Mouse (Mus musculus) bone marrow macrophage, adult 2 months (primary cell): Measurements from ENCODE around the gene Adi1. TPM values are rescaled to one million over a fixed set of nuclear protein-coding genes. Genes with fewer than 3 reads are reported as not detected.

Experiments used
- H3K27ac ChIP-seq: 2 replicates; pipeline ENCODE4 v1.5.1; 2012; ENCODE audit warnings: low read depth, low read length; ENCODE audit not compliant: insufficient read depth
- H3K4me1 ChIP-seq: 2 replicates; pipeline ENCODE4 v1.6.1; 2012; ENCODE audit warnings: low read length; ENCODE audit not compliant: control insufficient read depth, insufficient read depth
- H3K4me3 ChIP-seq: 2 replicates; pipeline ENCODE4 v1.5.1; 2012; ENCODE audit warnings: mild to moderate bottlenecking, low read length, moderate library complexity; ENCODE audit not compliant: insufficient read depth
- CTCF ChIP-seq: IDR thresholded peaks from 2 replicates; pipeline ENCODE4 v1.5.1; 2012; ENCODE audit warnings: low read depth, mild to moderate bottlenecking, low read length, moderate library complexity
- POLR2A ChIP-seq: IDR thresholded peaks from 2 replicates; pipeline ENCODE4 v1.6.1; 2012; ENCODE audit warnings: mild to moderate bottlenecking, low read depth, low read length, borderline replicate concordance
- polyA plus RNA-seq: library from polyadenylated mRNA; stranded (reverse); fragments of >200 nt; gene quantifications from 2 replicates; pipeline ENCODE4 v1.2.4, GENCODE M21; 2012; ENCODE audit not compliant: missing spikeins, insufficient read depth, insufficient read length

Gene Adi1
- polyA plus RNA-seq, 1 experiment = 38.8 TPM

- no peak overlapping the region for H3K4me3 ChIP-seq
- no peak overlapping the region for H3K27ac ChIP-seq
- H3K4me1 ChIP-seq = no peaks in the 10 kb centered on the region
- no peak for TF ChIP-seq CTCF
- TF ChIP-seq POLR2A = no peak
Observed at GRCm38 (mm10) chr12:28688996-28689395, 14.0 kb downstream of the Adi1 start.

- no peak for TF ChIP-seq POLR2A
- TF ChIP-seq CTCF = no peak
- no peaks in the 10 kb centered on the region for H3K4me1 ChIP-seq
- no peak overlapping the region for H3K4me3 ChIP-seq
- H3K27ac ChIP-seq = no peak overlapping the region
Observed at GRCm38 (mm10) chr12:28690730-28691129, 15.7 kb downstream of the Adi1 start.

GRCm38 (mm10) chr12:28693738-28694137 is 18.7 kb downstream of the Adi1 start:
- TF ChIP-seq CTCF (no peak), POLR2A (no peak)
- Histone ChIP-seq H3K4me1 (no peaks in the 10 kb centered on the region), H3K27ac (no peak overlapping the region), H3K4me3 (no peak overlapping the region)

- Histone ChIP-seq H3K4me3 (no peak overlapping the region), H3K27ac (no peak overlapping the region), H3K4me1 (no peaks in the 10 kb centered on the region)
- TF ChIP-seq POLR2A (no peak), CTCF (no peak)
Observed at GRCm38 (mm10) chr12:28694231-28694630, 19.2 kb downstream of the Adi1 start.

GRCm38 (mm10) chr12:28694776-28695175 is 19.7 kb downstream of the Adi1 start:
- H3K4me3 ChIP-seq = no peak overlapping the region
- no peaks in the 10 kb centered on the region for H3K4me1 ChIP-seq
- no peak for TF ChIP-seq POLR2A
- TF ChIP-seq CTCF = no peak
- no peak overlapping the region for H3K27ac ChIP-seq

- no peak overlapping the region for H3K27ac ChIP-seq
- no peak for TF ChIP-seq CTCF
- TF ChIP-seq POLR2A = no peak
- H3K4me3 ChIP-seq = no peak overlapping the region
- H3K4me1 ChIP-seq = no peaks in the 10 kb centered on the region
Observed at GRCm38 (mm10) chr12:28697821-28698595, 23.0 kb downstream of the Adi1 start.

GRCm38 (mm10) chr12:28699086-28699485 is 24.1 kb downstream of the Adi1 start:
- Histone ChIP-seq H3K4me3 (no peak overlapping the region), H3K27ac (no peak overlapping the region), H3K4me1 (no peaks in the 10 kb centered on the region)
- no peak for TF ChIP-seq CTCF
- TF ChIP-seq POLR2A = no peak

- TF ChIP-seq CTCF = peak; percentile 84
- no peak for TF ChIP-seq POLR2A
- H3K4me1 ChIP-seq = no peaks in the 10 kb centered on the region
- no peak overlapping the region for H3K27ac ChIP-seq
- H3K4me3 ChIP-seq = no peak overlapping the region
Observed at GRCm38 (mm10) chr12:28699656-28700055, 24.6 kb downstream of the Adi1 start.

GRCm38 (mm10) chr12:28700101-28700511 is 25.1 kb downstream of the Adi1 start:
- no peak overlapping the region for H3K27ac ChIP-seq
- no peak overlapping the region for H3K4me3 ChIP-seq
- no peaks in the 10 kb centered on the region for H3K4me1 ChIP-seq
- TF ChIP-seq POLR2A = no peak
- TF ChIP-seq CTCF = no peak

- Histone ChIP-seq H3K27ac (no peak overlapping the region), H3K4me1 (no peaks in the 10 kb centered on the region), H3K4me3 (no peak overlapping the region)
- TF ChIP-seq CTCF (no peak), POLR2A (no peak)
Observed at GRCm38 (mm10) chr12:28700561-28701025, 25.6 kb downstream of the Adi1 start.
